Mouse (Mus musculus) cerebellum, adult 11 months (tissue): ENCODE measurements around the gene Cfp.

Experiments
- DNase-seq: peaks from one replicate; pipeline ENCODE4 v3.0.0; 2022

Gene Cfp

GRCm38 (mm10) chrX:20931364-20931763 lies at the start of gene Cfp:
Gene Cfp, minus strand, starts transcription at chrX:20931555.
- DNase-seq, result no peak

- DNase-seq, result no peak
Measured at GRCm38 (mm10) chrX:20980901-20981300, 49.5 kb upstream of the Cfp start.

- DNase-seq, result peak; percentile 84
Measured at GRCm38 (mm10) chrX:20961477-20962378, 30.4 kb upstream of the Cfp start, which contains the start of gene Uxt. Gene Uxt, minus strand, starts transcription at chrX:20962017.

DNA sequence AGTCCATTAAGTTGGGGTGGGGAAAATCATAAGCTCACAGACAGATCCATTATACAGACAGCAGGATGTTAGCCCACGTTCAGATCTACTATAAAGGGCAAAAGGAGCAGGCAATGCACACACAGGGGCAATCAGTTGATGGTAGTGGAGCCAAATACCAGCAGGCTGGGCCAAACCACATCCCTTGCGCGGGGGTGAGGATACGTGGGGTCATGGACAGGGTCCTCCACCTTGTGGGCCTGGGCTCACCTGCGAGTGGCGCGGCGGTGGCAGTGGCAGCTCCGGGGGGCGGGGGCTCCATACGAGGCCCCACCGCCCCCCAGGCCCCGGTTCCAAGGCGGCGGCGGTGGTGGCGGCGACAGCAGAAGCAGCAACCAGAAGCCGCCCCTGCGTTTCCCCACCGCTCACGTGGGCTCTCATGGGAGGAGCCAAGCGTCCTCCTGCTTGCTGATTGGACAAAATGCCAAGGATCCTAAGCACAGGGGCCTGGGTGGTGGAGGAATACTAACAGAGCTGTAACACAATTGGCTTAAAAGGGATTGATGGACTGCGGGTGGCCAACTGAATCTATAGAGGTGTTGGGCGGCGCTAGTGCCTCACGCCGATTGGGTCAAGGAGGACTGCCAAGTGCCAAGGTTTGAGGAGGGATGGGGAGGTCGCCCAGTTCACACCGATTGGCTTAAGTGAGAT lies 19.0 kb upstream of the Cfp start, which contains the start of gene Elk1:
Gene Elk1 (minus strand): TSS at position 418 of the 690 bp plus-strand sequence.
- DNase-seq, result peak; percentile 80

GRCm38 (mm10) chrX:20946055-20946454 lies 14.7 kb upstream of the Cfp start:
- peak; percentile 42 for DNase-seq

DNA sequence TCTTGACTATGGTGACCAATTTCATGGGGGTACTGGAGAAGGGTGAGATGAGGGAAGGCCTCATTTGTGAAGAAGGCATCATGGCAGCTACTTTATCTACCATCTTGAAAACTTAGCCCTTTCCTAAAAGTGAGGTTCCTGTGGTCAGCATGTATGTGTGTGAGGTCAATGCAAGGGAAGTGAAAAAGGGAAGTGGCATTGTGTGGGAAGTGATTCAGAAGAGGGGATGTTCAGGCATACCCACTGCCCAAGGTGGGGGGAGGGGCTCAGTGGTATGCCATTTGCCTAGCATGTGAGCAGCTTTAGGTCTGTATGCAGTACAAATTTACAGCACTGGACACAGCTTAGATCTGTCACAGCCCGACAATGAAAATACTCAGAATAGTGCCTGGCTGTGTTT lies 608 bp upstream of the Cfp start:
- DNase-seq, result no peak

DNA sequence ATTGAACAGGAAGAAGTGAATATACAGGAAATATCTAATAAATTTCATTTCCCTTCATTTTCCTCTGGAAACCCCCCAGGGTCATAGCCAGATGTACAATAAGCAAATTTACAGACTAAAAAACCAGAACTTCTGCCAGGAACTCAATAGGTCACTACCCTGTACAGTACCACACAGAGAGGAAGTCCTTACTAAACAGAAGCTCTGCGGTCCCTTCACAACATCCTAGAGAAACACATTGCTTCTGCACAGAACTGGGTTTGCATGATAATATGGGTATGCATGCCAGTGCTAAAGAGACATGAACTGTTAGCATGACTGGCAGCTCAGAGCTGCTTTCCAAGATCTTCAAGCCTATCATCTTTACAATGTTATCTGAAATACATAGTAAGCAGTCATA lies 1.5 kb downstream of the Cfp start:
- DNase-seq, result no peak

DNA sequence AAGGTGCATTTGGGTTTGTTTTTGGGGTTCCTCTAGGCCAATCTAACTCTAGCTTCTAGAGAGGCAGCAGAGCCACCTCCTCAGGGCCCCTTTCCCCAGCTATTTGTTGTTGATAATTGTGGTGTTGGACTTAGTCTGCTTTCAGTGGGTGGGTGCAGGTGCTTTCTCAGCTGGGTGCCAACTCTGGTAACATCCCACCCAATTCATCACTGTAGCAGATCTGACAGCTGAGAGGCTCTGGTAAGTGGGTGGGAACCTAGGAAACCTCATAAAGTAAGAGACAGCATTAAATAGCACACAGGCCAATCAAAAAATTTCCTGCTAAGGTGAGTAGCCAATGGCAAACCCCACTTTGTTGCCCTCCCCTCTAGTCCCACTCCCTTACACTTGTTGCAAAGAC lies 6.4 kb downstream of the Cfp start:
- no peak for DNase-seq

DNA sequence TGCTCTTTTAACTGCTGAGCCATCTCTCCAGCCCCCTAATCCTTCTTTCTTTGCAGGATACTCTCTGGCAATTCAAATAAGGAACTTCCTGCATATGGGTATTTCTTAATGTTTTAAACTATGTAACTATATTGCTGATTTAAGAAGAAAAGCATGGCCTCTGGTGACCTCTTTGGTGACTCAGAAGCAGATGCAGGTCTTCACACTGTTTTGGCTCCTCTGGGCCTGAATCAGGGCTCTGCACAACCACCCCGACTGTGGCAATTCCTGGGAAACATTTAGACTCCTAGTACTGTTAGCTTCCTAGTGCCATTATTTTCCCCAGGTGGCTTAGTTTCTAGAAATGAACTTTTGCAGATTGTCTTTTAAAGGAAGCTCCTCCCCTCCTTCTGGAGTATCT lies 7.8 kb downstream of the Cfp start:
- no peak for DNase-seq

GRCm38 (mm10) chrX:20921366-20921765 lies 10.0 kb downstream of the Cfp start:
- no peak for DNase-seq

- DNase-seq, result peak; percentile 88
Measured at GRCm38 (mm10) chrX:20920844-20921364, 10.5 kb downstream of the Cfp start, which contains the start of gene Syn1. Gene Syn1, minus strand, starts transcription at chrX:20921004.

DNA sequence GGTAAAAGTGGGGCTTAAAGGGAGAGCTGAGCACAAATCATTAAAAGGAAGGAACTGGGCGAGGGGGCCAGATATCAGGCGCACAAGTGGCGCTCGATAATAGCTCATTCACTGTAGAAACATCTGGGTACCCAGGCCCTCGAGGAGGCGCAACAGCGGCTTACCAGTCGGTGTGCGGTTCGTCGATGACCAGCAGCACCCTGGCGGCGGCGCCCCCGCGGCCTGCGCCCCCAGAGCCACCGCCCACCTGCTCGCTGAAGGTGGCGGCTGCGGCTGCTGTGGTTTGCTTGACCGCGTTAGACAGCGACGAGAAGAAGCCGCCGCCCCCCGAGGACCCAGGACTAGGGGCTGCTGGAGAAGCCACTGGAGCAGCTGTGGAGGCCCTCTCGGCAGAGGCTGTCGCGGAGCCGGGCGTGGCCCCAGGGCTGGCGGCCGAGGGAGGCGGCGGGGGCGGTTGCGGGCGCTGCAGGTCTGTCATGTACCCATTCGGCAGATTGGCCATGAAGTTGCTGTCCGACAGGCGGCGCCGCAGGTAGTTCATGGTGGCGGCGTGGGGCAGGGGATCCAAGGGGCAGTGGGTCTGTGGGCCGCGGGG lies 11.0 kb downstream of the Cfp start:
- DNase-seq, result no peak

- DNase-seq, result no peak
Measured at GRCm38 (mm10) chrX:20915075-20915474, 16.3 kb downstream of the Cfp start.

DNA sequence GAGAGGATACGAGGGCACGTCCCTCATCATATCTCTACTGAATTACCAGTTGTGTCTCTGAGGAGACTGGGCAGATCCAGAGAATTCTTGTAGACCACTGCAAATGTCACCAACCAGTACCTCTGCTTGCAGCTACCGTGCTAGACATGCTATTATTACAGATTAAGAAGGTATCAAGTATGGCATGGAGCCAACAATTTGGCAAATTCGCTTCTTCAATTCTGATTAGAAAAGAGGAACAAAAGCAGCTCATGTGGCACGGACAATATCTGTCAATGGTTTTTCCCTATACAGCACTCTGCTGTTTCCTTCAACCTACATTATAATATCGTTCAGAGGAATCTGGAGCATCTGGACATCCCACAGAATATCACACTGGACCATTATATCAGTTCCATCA lies 17.6 kb downstream of the Cfp start:
- DNase-seq, result no peak

- no peak for DNase-seq
Measured at GRCm38 (mm10) chrX:20910074-20910473, 21.3 kb downstream of the Cfp start.
